Mouse (Mus musculus): ENCODE data around the gene Glipr1. TPM values are rescaled to one million over a fixed set of nuclear protein-coding genes. Genes with fewer than 3 reads are reported as not detected.

Gene Glipr1
- total RNA-seq, 1 experiment from 2014 or later: 334 TPM

Other genes with a start within 250 kb of the Glipr1 start
- 56.5 and 59.9 TPM in 2 replicates for gene Krr1, start 30.0 kb downstream of the Glipr1 start, total RNA-seq (2017)
- gene Glipr1l1, start 57.6 kb upstream of the Glipr1 start, total RNA-seq (2017): not detected in 2 replicates
- gene Glipr1l2, start 80.7 kb upstream of the Glipr1 start, total RNA-seq (2017): not detected in 2 replicates
- gene Glipr1l3, start 157.7 kb upstream of the Glipr1 start, total RNA-seq (2017): not detected in 2 replicates
- 0.38 TPM in 1 of 2 replicates, not detected in the other for gene Caps2, start 161.0 kb upstream of the Glipr1 start, total RNA-seq (2017)